8 mouse cellular contexts compared by ENCODE assay signal in genomic region chr16:13532840-13533239, GRCm38 (mm10).
A peak's percentile ranks its signal among the peaks of the same experiment; 100 is the strongest.
DNase-seq lines count a peak whose midpoint lies in the region; ATAC-seq lines count a peak whose summit lies in the region.

No protein-coding gene starts in this region.

- no peaks in the 10 kb centered on the region for H3K4me1 ChIP-seq in forebrain, embryonic 14.5 days (ENCODE audit: control insufficient read depth, insufficient read depth, low read length)
- H3K4me1 ChIP-seq in forebrain, embryonic 10.5 days: no peaks in the 10 kb centered on the region
- no peaks in the 10 kb centered on the region for H3K4me1 ChIP-seq in midbrain, embryonic 14.5 days (ENCODE audit: control insufficient read depth, insufficient read depth, low read length)
- no peaks in the 10 kb centered on the region for H3K4me1 ChIP-seq in midbrain, embryonic 11.5 days (ENCODE audit: control insufficient read depth, insufficient read depth, low read length)

- no peak overlapping the region for H3K4me3 ChIP-seq in forebrain, embryonic 14.5 days (ENCODE audit: low read depth, low read length)
- H3K4me3 ChIP-seq in forebrain, embryonic 10.5 days: no peak overlapping the region
- H3K4me3 ChIP-seq in midbrain, embryonic 14.5 days (replicated peaks; ENCODE audit: low read depth, low read length): no peak overlapping the region
- no peak overlapping the region for H3K4me3 ChIP-seq in midbrain, embryonic 11.5 days (ENCODE audit: low read depth, low read length)

- H3K9ac ChIP-seq in forebrain, embryonic 14.5 days (ENCODE audit: low read length): no peak overlapping the region
- H3K9ac ChIP-seq in midbrain, embryonic 14.5 days (replicated peaks; ENCODE audit: low read length): no peak overlapping the region
- H3K9ac ChIP-seq in midbrain, embryonic 11.5 days (ENCODE audit: low read length): no peak overlapping the region

- 0 out of 2 replicates have a peak, but pooled peaks cover under 1% of the 10 kb centered on the region for H3K36me3 ChIP-seq in forebrain, embryonic 14.5 days (ENCODE audit: control insufficient read depth, insufficient read depth, low read length)
- no peaks in the 10 kb centered on the region for H3K36me3 ChIP-seq in forebrain, embryonic 10.5 days (replicated peaks)
- no peaks in the 10 kb centered on the region for H3K36me3 ChIP-seq in midbrain, embryonic 14.5 days (ENCODE audit: control insufficient read depth, insufficient read depth, low read length)
- no peaks in the 10 kb centered on the region for H3K36me3 ChIP-seq in midbrain, embryonic 11.5 days (ENCODE audit: control insufficient read depth, insufficient read depth, low read length)

- no peaks in the 10 kb centered on the region for H3K27me3 ChIP-seq in forebrain, embryonic 14.5 days (replicated peaks; ENCODE audit: control insufficient read depth, insufficient read depth, low read length)
- H3K27me3 ChIP-seq in forebrain, embryonic 10.5 days (ENCODE audit: poor library complexity, severe bottlenecking): no peaks in the 10 kb centered on the region
- H3K27me3 ChIP-seq in midbrain, embryonic 14.5 days (ENCODE audit: control insufficient read depth, insufficient read depth, low read length): no peaks in the 10 kb centered on the region
- H3K27me3 ChIP-seq in midbrain, embryonic 11.5 days (ENCODE audit: control insufficient read depth, insufficient read depth, low read length): no peaks in the 10 kb centered on the region

- H3K4me2 ChIP-seq in forebrain, embryonic 14.5 days (ENCODE audit: low read length): no peak overlapping the region
- no peak overlapping the region for H3K4me2 ChIP-seq in midbrain, embryonic 14.5 days (ENCODE audit: low read length)
- no peak overlapping the region for H3K4me2 ChIP-seq in midbrain, embryonic 11.5 days

- no peaks in the 10 kb centered on the region for H3K9me3 ChIP-seq in forebrain, embryonic 14.5 days (replicated peaks; ENCODE audit: control insufficient read depth, low read length)
- H3K9me3 ChIP-seq in forebrain, embryonic 10.5 days: no peaks in the 10 kb centered on the region
- H3K9me3 ChIP-seq in midbrain, embryonic 14.5 days (ENCODE audit: control insufficient read depth, low read length): no peaks in the 10 kb centered on the region
- H3K9me3 ChIP-seq in midbrain, embryonic 11.5 days (ENCODE audit: control insufficient read depth, low read length): no peaks in the 10 kb centered on the region

- DNase-seq in forebrain, embryonic 14.5 days (ENCODE audit: low spot score): peak; percentile 51
- no peak for DNase-seq in forebrain, embryonic 10.5 days (ENCODE audit: extremely low spot score, low spot score)
- DNase-seq in midbrain, embryonic 14.5 days: peak; percentile 51
- no peak for DNase-seq in midbrain, embryonic 11.5 days (ENCODE audit: low spot score, missing footprints)
- peak; percentile 13 for DNase-seq in embryo, embryonic 11.5 days (ENCODE audit: low read depth, low spot score)
- no peak for DNase-seq in testis, postnatal 14 days (ENCODE audit: low spot score)
- DNase-seq in urinary bladder, adult 2 months (ENCODE audit: low spot score): no peak

- H3K27ac ChIP-seq in forebrain, embryonic 14.5 days (ENCODE audit: low read depth, low read length): no peak overlapping the region
- no peak overlapping the region for H3K27ac ChIP-seq in forebrain, embryonic 10.5 days
- no peak overlapping the region for H3K27ac ChIP-seq in midbrain, embryonic 14.5 days (replicated peaks; ENCODE audit: low read depth, low read length)
- no peak overlapping the region for H3K27ac ChIP-seq in midbrain, embryonic 11.5 days (ENCODE audit: low read depth, low read length)

- peak; percentile 29; the same call in 1 of the 2 replicates for ATAC-seq in forebrain, embryonic 14.5 days
- ATAC-seq in midbrain, embryonic 14.5 days (ENCODE audit: low FRiP score, low TSS enrichment): no peak
- ATAC-seq in midbrain, embryonic 11.5 days (ENCODE audit: low FRiP score): no peak
- peak; percentile 73 for ATAC-seq in megakaryocyte-erythroid progenitor cell, adult 5-6 weeks (replicated peaks; ENCODE audit: low FRiP score, low TSS enrichment, poor library complexity, severe bottlenecking)

Comparison
In these comparisons a context has a peak if more than half of its experiments do, and no peak if none do; other contexts are left out.
1. DNase-seq: peak in forebrain, embryonic 14.5 days (single experiment), midbrain, embryonic 14.5 days (single experiment) and embryo, embryonic 11.5 days (single experiment); none in forebrain, embryonic 10.5 days (single experiment), midbrain, embryonic 11.5 days (single experiment), testis, postnatal 14 days (single experiment) and urinary bladder, adult 2 months (single experiment).
2. ATAC-seq: peak in forebrain, embryonic 14.5 days (single experiment) and megakaryocyte-erythroid progenitor cell, adult 5-6 weeks (single experiment); none in midbrain, embryonic 14.5 days (single experiment) and midbrain, embryonic 11.5 days (single experiment).